Mouse (Mus musculus): ENCODE data around the gene Il1r1.

Gene Il1r1

DNA sequence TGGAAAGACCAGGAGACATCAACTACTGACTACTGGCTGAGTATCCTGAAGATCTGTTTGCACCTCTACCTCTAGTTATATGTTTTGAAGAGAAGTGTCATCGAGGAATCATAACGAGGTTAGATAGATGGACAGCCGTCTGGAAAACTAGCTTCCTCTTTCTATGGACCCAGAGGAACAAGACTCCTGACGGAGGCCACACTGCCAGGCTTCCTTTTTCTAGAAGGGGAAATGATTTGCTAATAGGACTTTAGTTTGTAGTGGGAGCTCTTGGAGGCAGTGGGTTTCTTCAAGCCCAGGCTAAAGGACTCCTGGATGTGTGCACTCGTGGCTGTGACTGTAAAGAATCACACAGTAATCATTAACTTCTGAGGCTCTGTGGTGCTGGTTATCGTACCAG is 96.9 kb downstream of the Il1r1 start:
- DNase-seq (ENCODE audit: low spot score), result no peak

DNA sequence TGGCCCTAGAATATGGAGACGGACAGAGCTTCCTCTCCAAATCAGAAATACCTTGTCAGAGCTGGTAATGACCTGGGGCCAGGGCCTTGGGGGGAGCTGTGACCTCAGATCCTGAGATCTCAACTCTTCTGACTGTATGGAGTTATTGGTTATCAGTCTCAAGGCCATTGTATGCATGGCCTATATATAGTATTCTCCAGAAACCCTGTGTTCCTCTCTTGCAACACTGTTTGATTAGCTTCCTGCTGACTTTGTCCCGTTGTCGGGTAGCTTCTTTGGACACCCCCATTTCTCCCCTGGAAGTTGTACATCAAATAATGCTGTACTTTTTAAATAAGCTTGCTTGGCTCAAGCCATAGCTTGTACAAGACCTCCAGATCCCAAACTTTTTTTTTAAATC is 97.7 kb downstream of the Il1r1 start:
- no peak for DNase-seq (ENCODE audit: low spot score)

DNA sequence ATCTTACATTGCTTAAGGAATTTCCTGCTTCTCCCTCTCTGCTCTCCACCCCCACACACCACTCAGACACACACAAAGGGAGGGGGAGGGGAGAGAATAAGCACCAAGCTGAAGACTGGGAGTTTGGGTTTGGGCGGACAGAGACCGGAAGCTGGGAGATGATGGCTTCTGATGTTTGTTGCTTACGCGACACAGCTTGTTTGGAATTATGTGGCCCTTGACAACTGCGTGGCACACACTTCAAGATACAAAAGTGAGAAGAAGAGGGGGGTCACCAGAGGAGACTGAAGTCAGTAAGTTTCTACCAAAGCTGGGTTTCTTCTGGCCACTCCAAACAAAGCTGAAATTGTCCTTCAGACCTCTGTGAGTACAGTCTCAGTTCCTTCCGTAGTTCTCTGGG is 99.6 kb downstream of the Il1r1 start, which contains the start of gene Il1rl2:
Il1rl2 (plus strand) TSS at position 154 of the 400 bp plus-strand sequence.
- DNase-seq (ENCODE audit: low spot score), result no peak

DNA sequence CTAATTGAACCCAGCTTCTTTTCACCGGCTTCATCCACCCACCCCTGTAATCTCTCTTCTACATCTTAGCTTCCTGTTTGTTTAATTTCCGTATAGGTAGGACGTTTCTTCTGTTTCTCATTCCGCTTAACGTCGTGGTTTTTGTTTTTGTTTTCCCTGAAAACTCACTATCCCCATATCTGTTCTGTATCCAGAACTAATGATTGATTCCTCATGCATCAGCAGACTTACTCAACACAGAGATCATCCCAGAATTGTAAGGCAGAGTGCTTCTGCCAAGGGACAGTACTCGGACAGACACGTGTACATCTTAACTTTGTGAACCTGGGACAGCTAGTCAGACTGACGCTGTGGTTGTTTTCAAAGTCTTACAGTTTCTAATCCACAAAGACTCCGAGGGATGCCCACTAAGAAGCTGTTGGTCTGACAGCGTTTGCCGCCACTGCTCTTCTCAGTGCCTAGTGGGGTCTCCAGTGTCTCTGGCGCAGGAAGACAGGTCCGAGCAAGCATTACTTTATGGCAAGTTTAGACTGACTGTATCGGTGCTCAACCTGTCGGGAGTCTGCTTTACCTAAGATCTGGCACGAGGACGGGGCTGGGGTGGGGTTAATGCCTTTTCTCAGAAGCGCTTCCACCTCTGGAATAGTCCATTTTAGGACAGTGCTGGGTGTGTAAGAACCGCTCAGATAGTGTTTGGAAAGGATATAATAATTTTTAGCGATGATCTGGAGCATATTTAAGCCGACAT is 100.2 kb downstream of the Il1r1 start:
- DNase-seq (ENCODE audit: low spot score), result no peak

DNA sequence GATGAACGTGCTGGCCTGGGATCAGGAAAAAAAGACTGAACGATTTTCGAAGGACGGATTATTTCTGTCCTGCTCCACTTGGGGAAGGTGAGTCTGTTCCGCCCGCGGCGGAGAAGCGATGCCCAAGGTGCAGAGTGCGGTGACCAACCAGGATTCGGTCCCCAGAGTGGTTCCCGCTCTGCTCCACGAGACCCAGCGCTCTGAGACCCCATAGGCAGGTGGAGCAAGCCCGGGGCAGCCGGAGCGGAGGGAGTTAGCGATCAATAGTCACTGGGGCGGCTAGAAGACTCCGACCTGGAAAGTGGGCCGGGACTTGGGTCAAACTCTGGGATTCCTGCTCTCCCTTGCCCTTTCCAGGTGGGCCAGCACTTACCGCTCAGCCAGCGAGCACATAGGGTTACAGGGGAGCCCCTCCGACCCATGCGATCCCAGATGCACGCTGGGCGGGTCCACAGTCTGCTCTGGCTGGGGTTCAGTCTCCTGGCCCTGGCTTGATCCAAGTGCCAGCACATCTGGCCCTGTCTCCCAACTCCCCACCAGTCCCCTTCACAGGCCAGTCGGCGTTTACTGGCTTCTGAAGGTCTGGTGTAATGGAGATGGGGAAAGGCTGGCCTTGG is 100.9 kb downstream of the Il1r1 start:
- DNase-seq (ENCODE audit: low spot score), result no peak

DNA sequence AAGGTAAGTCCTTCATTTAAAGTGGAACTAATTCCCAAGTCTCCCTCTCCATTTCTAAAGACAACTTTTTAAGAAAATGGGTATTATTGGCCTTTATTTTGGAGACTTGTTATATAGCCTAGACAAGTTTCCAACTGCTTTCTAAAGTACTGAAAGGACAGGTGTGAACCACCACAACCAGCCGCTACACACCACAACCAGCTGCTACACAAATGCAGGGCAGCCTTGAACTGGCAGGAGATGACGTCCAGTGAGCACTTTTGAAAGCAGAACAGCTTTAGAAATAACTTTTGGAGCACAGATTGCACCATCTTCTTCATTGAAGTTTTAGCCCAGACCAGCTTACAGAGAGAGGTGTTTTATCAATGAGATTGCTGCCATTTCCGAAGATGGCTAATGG is 102.7 kb downstream of the Il1r1 start:
- no peak for DNase-seq (ENCODE audit: low spot score)

DNA sequence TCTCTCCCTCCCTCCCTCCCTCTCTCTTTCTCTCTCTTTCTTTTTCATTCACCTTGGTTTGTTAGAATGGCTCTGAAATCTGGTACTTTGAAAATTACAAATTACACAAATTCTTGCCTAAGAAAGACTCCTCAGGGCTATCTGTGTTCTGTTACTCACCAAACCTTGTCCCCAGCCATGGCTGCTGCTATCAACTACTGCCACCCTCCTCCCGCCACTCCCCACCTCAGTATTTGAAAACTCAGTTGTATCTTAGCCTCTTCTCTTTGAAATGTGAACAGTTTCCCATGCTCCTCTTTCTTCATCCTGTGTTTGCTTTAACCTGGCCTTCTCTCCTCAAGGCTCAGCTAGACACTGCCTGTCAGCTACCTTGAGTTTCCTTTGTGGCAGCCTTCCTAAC is 104.6 kb downstream of the Il1r1 start:
- no peak for DNase-seq (ENCODE audit: low spot score)

DNA sequence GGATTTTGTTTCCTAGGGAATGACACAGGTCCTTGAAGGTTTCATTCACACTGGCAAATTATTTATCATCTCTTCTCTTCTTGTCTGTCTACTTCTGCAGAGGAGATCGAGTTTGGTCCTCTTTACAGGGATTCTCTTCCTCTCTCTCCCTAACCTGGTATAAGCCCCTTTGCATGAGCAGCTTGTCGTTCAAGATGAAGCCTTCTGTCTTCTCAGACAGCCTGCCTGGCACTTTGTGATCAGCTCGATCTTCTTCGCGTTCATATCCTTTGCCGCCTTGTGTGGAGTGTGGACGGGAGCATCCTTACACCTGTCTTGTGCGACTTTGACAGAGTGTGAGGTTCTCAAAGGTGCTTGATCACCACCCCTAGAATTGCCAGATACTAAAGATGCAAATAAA is 105.3 kb downstream of the Il1r1 start:
- no peak for DNase-seq (ENCODE audit: low spot score)

DNA sequence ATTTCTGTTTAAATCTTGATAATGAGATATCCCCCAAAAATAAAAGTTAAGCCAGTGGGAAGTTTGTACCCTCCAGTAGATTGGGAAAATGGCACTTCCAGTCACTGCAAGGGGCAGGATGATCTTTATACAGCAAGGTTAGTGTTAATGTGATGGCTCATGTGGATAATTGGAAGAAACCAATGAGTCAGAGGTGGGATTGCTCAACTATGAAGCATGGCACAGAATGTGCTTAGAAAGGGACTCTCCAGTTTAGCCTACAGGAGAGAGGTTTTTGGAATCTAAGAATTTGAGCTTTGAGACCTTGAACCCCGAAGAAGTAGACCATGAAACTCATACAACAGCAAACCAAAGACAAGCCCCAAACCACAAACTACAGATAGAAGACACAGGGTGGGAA is 114.5 kb downstream of the Il1r1 start:
- DNase-seq (ENCODE audit: low spot score), result no peak

DNA sequence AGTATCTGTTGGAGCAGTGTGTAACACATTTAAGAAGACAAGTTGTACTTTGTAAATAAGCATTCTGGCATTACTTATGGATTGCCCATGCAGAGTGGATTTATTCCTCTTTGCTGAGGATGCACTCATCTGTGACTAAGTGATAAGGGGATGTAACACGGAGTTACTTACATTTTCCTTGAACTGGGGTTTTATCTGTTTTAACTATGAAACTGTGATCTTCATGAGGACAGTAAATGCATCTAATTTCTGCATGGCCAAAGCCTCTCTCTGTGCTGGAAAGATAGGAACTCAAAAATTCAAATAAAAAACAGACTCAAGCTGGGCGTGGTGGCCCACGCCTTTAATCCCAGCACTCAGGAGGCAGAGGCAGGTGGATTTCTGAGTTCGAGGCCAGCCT is 115.2 kb downstream of the Il1r1 start:
- DNase-seq (ENCODE audit: low spot score), result no peak

DNA sequence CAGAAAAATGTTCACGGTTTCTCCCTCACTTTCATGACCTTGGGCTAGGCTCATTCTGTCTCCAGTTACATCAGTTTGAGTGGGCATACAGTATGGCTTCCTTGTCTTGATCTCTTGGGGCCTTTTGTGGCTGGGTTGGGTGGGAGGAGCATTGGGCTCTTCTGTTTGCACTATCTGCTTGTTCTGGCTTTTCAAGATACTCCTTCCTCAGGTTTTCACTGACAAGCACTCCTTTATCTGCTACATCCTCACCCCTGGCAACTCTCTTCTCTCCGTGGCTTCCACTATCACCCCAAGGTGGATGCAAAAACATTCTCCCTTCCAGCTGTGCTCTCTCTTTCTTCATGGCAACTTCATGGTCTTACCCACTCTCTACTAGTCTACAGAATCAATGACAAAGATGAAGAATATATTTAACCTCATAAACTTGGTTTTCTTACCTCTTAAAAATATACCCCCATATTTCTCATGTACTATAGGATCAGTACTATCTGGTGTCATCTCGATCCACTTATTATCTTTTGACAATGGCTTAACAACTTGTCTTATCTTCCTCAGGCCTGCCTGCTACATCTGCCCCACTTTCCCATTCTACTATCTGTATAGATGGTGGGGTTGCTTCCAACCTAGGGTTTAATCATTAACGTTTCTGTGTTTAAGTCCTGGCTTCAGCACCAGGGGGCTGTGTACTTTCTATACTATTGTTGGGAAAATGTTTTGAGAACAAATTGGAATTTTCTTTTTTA is 127.5 kb downstream of the Il1r1 start:
- DNase-seq (ENCODE audit: low spot score), result no peak

DNA sequence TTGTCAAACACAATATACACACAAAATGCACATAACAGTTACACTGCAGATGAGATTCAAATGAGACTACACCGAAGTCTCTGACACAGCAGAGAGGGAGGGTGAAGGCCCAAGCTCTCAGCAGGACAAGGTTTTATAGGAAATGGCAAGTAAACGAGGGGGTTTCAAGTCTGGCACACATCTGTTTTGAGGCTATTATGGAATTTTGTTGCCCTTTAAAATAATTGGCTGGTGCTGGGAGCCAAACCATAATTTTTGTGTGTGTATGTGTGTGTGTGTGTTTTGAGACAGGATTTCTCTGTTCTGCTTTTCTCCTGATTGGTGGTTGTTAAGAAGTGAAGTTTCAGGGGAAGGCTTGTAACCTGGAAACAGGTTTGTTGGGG is 128.0 kb downstream of the Il1r1 start:
- DNase-seq (ENCODE audit: low spot score), result no peak

DNA sequence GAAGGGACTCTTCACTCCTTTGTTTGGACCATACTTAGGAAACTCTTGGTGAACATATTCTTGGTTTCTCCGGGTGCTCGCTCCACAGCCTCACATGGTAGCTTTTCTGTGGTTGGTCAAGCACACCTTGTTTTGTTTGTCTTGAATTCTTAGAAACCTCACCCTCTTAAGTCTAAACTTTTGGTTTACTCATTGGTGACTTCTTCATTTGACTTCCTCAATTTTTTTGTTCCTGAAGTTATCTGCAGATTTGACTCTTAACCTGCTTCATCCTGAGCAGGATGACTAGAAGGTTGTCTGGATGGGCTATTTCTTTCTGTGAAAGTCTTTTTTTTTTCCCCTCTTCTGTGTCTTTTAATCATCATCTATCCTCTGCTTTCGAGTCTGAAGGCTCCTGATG is 129.8 kb downstream of the Il1r1 start:
- DNase-seq (ENCODE audit: low spot score), result no peak

DNA sequence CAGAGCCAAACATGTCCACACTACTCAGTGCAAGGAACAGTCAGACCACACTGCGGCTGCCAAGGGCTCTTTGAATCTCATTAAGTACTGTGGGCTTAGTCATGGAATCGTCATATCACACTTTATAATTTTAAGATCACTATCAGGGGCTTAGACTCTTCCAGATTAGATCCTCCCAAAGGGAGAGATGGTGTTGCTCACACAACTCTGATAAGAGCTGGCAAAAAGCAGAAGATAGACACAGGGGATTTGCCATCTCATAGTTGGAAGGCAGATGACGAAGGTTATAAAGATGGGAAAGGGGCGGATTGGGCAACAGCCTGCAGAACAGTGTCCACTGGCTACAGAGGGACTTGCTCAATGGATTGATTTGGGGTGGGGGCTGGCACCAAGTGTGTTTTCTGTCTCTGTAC is 130.6 kb downstream of the Il1r1 start:
- no peak for DNase-seq (ENCODE audit: low spot score)

DNA sequence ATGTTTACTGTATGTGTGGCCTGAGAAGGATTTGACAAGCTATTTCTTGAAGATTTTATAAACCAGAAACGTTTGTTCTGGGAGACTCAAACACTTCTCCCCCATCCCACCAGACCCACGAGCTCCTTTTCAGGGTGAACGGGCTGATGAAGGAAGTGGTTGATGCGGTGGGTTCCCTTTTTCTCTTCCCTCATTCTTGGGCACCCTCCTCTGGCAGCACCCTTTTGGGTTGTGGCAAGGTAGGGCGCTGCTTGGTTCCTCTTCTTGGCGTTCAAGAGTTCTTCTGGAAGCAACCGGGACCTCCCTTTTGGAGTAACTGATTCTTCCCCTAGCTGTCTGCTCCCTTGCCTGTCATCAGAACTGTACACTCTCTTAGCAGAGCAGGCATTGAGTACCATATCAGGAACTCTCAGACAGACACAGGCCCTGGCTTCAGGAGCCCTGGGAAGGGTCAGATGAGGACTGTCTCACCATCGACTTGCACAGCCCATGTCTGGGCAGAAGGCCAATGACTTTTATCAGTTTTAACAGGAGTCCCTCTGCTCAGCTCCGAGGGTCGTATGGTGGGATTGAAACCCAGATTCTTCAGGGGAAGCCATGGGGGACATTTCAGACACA is 131.1 kb downstream of the Il1r1 start:
- DNase-seq (ENCODE audit: low spot score), result no peak

DNA sequence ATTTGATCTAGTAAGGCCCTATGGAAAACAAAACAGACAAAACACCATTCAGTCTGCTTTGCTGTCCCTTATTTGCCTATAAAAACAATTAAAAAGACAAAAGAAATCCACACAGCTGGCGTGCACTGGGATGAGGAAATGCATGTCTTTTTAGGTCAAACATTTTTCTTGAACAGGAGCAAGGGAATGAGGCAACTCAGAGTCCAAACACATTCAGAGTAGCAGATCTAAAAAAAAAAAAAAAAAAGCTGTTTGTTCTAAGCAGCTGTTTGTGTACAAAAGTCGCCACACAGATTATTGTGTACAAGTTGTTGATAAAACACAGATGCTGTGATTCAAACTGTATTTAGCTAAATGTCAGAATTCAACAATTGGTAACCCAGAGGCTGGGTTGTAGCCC is 133.0 kb downstream of the Il1r1 start:
- no peak for DNase-seq (ENCODE audit: low spot score)

DNA sequence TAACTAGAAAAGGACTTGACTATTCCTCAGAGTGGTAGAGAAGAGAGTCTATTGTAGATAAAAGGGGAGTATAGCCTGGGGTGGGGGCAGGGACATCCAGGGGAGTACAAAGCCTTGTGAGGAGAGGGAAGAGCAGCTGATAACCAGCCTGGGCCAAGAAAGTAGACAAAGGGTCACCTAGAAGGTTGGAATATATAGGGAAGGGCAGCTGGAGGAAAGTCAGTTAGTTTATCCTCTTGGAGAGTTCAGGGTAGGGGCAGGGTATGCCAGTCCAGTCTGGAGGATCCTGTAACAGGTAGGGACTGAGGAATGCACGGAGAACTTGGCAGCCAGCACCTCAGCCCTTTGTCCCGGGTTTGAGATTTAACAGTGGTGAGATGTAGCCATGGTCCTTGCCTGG is 133.5 kb downstream of the Il1r1 start:
- DNase-seq (ENCODE audit: low spot score), result no peak

DNA sequence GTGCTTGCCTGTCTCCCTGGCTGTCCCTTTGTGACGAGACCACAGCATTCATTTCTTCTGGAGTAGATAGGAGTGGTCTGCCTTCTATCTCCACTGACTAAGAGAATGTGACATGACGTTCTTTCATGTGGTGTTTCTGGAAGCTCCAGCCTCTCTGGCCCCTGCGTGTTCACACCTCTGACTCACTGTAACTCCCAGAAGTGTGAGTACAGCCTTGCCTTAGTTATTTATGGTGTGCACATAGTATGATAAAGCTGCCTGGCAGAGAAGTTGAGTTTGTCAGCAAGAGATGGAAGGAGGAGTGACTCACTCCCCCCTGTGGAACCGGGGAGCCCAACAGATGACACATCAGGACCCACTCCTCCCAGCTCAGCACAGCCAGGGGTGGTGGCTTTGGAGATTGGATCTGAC is 133.9 kb downstream of the Il1r1 start:
- no peak for DNase-seq (ENCODE audit: low spot score)

DNA sequence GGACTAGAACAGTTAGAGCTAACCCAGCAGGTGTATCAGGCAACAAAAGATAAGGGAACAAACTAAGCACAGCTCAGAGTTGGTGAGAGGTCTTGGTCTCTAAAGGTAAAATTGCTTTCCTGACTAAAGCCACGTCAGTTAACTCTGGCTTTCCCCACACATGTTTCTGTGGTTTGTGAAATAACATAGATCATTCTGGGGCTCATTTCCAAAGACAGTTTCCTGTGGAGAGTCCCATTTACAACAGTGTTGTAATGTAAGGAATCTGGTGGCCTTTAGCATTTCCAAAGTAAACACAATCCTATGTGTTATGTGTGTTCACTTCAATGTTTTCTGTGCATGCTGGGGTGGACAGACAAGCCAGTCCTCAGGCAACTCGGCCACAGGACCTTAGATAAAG is 134.9 kb downstream of the Il1r1 start:
- no peak for DNase-seq (ENCODE audit: low spot score)

DNA sequence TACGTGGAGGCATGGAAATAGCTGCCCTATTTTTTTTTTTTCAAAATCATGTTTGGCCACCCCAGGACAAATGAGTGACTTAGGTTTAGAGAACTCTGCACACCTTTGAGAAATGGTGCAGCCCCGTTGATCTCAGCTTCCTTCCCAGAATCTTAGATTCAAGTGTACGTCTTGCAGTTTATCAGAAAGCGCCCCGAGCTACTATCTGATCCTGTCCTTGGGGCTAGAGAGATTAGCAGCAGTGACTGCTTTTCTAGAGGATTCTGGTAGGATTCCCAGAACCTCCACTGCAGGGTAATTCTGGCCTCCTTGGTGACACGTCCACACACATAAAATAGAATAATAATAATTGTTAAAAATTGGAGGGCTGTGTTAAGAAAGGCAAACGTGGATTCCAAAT is 136.1 kb downstream of the Il1r1 start:
- DNase-seq (ENCODE audit: low spot score), result no peak

DNA sequence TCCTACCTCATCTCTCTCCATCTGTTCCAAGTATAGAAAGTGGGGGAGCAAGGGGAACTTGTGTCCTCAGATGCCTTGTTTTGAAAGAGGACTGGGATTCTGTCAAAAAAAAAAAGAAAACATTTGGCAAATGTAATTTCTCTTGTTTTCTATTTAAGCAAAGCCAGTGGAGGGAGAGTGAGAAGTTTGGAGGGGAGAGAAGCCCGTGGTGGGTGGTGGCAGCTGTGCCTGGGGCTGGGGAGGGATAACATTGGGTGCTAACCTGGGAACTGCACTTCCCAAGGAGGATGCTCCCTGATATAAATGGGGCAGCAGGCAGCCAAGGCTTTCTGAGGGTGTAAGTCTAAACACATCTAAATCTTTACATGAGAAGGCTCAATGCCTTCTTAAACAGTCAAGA is 136.7 kb downstream of the Il1r1 start:
- no peak for DNase-seq (ENCODE audit: low spot score)

DNA sequence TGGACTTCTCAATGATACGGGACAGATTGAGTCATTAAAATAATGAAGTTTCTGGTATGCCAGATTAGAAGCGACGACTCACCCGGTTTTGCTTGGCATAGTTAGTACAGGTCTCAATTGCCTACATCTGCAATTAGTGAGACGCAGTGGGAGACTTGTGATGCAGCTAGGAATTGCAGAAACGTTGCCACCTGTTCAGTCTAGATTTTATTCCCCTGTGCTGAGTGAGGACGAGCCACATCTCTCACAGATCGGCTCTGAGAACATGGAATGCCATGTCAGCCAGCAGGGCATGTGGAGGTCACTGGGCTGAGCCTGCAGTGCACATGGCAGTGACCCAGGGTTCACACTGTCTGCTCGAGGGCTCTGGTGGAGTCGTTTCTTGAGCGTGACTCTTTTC is 137.9 kb downstream of the Il1r1 start:
- no peak for DNase-seq (ENCODE audit: low spot score)
